Mouse (Mus musculus): Measurements from ENCODE around the gene Slc25a22.

DNA sequence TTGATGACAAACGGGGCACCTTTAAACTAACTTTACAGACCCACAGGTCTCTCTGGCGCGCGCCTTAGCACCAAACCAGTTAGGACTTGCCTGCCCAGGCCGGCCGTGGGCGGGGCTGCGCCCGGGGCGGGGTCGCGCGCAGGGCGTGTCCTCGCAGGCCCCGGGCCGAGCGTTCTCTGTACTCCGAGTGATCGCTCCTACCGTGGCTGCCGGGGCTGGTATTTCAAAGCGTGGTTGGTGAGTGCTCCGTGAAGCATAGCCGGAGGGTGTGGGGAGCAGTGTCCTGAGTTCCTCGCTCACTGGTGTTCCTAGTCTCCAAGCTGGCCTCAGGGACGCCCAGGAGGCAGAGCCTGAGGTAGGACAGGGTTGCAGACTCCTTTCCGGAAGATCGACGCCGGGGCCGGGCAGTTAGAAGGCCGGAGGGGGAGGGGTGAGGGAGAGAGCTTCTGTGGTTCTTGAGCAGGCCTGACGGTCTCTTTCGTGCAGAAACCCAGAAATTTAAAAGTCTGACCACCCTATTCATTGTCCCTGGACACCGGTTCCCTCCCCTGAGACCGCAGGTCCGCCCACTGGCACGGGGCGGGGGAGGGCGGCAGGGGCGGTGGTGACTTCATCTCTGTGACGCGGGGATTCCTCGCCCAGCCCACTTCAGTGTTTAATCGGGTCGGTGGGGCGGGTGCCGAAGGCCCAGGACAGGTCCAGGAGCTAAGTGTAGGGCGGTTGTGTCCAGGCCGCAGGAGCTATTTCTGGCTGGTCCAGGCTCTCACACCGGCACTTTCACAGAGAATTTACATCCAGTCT lies 29.7 kb upstream of the Slc25a22 start, which contains the start of gene Cd151:
- TF ChIP-seq CTCF (IDR thresholded peaks at IDR 0.05; ENCODE audit: control insufficient read depth, insufficient read depth, insufficient read length): no peak
- TF ChIP-seq FOSL1 (IDR thresholded peaks at IDR 0.05; ENCODE audit: insufficient read depth, low read length, poor library complexity, severe bottlenecking): no peak
- TF ChIP-seq MYOD1 (IDR thresholded peaks at IDR 0.05; ENCODE audit: control insufficient read depth, insufficient read length, low read depth): no peak
